Comparison of ENCODE assay signal across 8 mouse cellular contexts in the genomic region with DNA sequence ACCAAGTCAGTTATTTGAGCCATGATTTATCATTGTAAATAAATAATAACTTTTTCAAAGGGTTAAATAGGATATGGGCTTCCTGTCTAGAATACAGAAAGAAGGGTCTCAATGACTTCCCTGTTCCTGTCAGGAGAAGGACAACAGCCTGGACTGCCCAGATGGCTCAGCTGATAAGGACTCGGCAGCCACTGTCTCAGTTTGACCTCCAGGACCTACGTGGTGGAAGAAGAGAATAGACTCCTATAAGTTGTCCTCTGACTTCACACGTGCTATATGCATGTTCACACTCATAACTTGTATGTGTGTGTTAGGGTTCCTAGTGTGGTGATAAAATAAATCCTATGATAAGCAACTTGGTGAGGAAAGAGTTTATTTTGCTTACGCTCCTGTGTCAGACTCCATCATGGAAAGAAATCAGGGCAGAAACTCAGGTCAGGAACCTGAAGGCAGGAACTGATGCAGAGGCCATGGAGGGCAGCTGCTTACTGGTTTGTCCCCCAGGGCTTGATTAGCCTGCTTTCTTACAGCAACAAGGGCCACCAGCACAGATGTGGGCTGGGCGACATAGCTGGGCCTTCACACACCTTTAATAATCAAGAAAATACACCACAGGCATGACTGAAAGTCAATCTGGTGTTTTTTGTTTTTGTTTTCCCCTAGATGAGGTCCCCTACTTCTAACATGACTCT. TPM values are rescaled to one million over a fixed set of nuclear protein-coding genes. Genes with fewer than 3 reads are reported as not detected.
DNase-seq lines count a peak whose midpoint lies in the region; ATAC-seq and TF ChIP-seq lines count a peak whose summit lies in the region.
"Had no signal": no experiment of that assay in that cellular context is flagged by ENCODE, and none has a peak within 500 bp of the region (broad histone marks: within the 10 kb centered on the region; RNA-seq: fewer than 3 reads in every experiment).

No protein-coding gene starts in this region.

- no peak for DNase-seq in kidney, adult 11 months
- no peak for DNase-seq in G1E (ENCODE audit: low spot score)
- DNase-seq in liver, embryonic 14.5 days (ENCODE audit: low read depth in 3 of 3, low spot score in 3 of 3), result no peak
- DNase-seq in urinary bladder, adult 18-20 months (ENCODE audit: low spot score in 2 of 2), result no peak
- DNase-seq in embryo, embryonic 11 days, result no peak
- DNase-seq: thymus, adult 2 months had no signal

- no peaks in the 10 kb centered on the region for H3K27me3 ChIP-seq in kidney, embryonic 16.5 days (ENCODE audit: insufficient read depth, low read length)
- H3K27me3 ChIP-seq in G1E (ENCODE audit: insufficient read depth, low read length), result no peaks in the 10 kb centered on the region
- H3K27me3 ChIP-seq in embryonic facial prominence, embryonic 12.5 days, result no peaks in the 10 kb centered on the region
- no peaks in the 10 kb centered on the region for H3K27me3 ChIP-seq in liver, embryonic 14.5 days (ENCODE audit: control insufficient read depth, insufficient read depth, low read length)

- peak overlapping the region; percentile 54; the same call in 1 of the 2 replicates for H3K27ac ChIP-seq in kidney, embryonic 16.5 days (ENCODE audit: low read length)
- H3K27ac ChIP-seq in embryonic facial prominence, embryonic 12.5 days, result no peak overlapping the region
- no peak overlapping the region for H3K27ac ChIP-seq in liver, embryonic 14.5 days

- ATAC-seq in kidney, embryonic 16.5 days (ENCODE audit: low FRiP score, low TSS enrichment), result no peak
- no peak for ATAC-seq in G1E (ENCODE audit: extremely low read depth, insufficient number of reproducible peaks, low FRiP score, poor library complexity, severe bottlenecking)
- ATAC-seq in embryonic facial prominence, embryonic 12.5 days (ENCODE audit: insufficient number of reproducible peaks, insufficient read depth, low FRiP score, low TSS enrichment), result no peak
- ATAC-seq in liver, embryonic 14.5 days (ENCODE audit: insufficient read depth), result no peak

- no peak for TF ChIP-seq CTCF in G1E (IDR thresholded peaks at IDR 0.05; ENCODE audit: low read depth, low read length)
- TF ChIP-seq CTCF in liver, embryonic 14.5 days (IDR thresholded peaks at IDR 0.05; ENCODE audit: low read depth), result no peak

- no peak for TF ChIP-seq EP300 in liver, embryonic 14.5 days (IDR thresholded peaks at IDR 0.05; ENCODE audit: low read depth)

- no peaks in the 10 kb centered on the region for H3K9me3 ChIP-seq in kidney, embryonic 16.5 days (ENCODE audit: low read length)
- H3K9me3 ChIP-seq in G1E (replicated peaks), result no peaks in the 10 kb centered on the region
- no peaks in the 10 kb centered on the region for H3K9me3 ChIP-seq in embryonic facial prominence, embryonic 12.5 days
- no peaks in the 10 kb centered on the region for H3K9me3 ChIP-seq in liver, embryonic 14.5 days (ENCODE audit: control insufficient read depth, low read length)

- peak overlapping the region; percentile 84; the same call in 1 of the 2 replicates for H3K4me2 ChIP-seq in kidney, embryonic 16.5 days (replicated peaks; ENCODE audit: low read depth, low read length)
- 0 out of 2 replicates have a peak overlapping the region, but pooled peaks have one; percentile 66 for H3K4me2 ChIP-seq in embryonic facial prominence, embryonic 12.5 days (replicated peaks)
- peak overlapping the region; percentile 56 for H3K4me2 ChIP-seq in liver, embryonic 14.5 days (ENCODE audit: low read depth)

- peaks cover 30% of the 10 kb centered on the region for H3K4me1 ChIP-seq in kidney, embryonic 16.5 days (ENCODE audit: insufficient read depth, low read length)
- H3K4me1 ChIP-seq in G1E (ENCODE audit: insufficient read depth, low read depth, low read length), result peaks cover 30% of the 10 kb centered on the region
- H3K4me1 ChIP-seq in embryonic facial prominence, embryonic 12.5 days, result peaks cover 15% of the 10 kb centered on the region
- peaks cover 15 to 17% of the 10 kb centered on the region in 2 experiments for H3K4me1 ChIP-seq in liver, embryonic 14.5 days (replicated peaks; ENCODE audit: control insufficient read depth in 2 of 2, insufficient read depth in 2 of 2, low read length in 1 of 2)

- no peaks in the 10 kb centered on the region for H3K36me3 ChIP-seq in kidney, embryonic 16.5 days (ENCODE audit: insufficient read depth, low read length)
- peaks cover 10% of the 10 kb centered on the region for H3K36me3 ChIP-seq in G1E (replicated peaks)
- H3K36me3 ChIP-seq in embryonic facial prominence, embryonic 12.5 days, result no peaks in the 10 kb centered on the region
- H3K36me3 ChIP-seq in liver, embryonic 14.5 days (replicated peaks; ENCODE audit: control insufficient read depth, insufficient read depth, low read depth), result no peaks in the 10 kb centered on the region

- H3K4me3 ChIP-seq in kidney, embryonic 16.5 days (ENCODE audit: low read length), result no peak overlapping the region
- peak overlapping the region; percentile 15; the same call in 1 of the 2 replicates for H3K4me3 ChIP-seq in G1E (ENCODE audit: low read depth, low read length)
- H3K4me3 ChIP-seq in embryonic facial prominence, embryonic 12.5 days, result no peak overlapping the region
- H3K4me3 ChIP-seq in liver, embryonic 14.5 days (ENCODE audit: insufficient read depth in 1 of 2, low read depth in 2 of 2, low read length in 2 of 2), result no peak overlapping the region; a peak in 1 of 4 replicates

- H3K9ac ChIP-seq in kidney, embryonic 16.5 days (replicated peaks; ENCODE audit: low read length), result no peak overlapping the region
- H3K9ac ChIP-seq in embryonic facial prominence, embryonic 12.5 days, result no peak overlapping the region
- H3K9ac ChIP-seq in liver, embryonic 14.5 days (replicated peaks), result no peak overlapping the region

- WGBS in kidney, embryonic 16.5 days, result 65% methylated on average over 5 of the region's 5 CpGs
- 71% methylated on average over 5 of the region's 5 CpGs for WGBS in embryonic facial prominence, embryonic 12.5 days
- WGBS in liver, embryonic 14.5 days (ENCODE audit: insufficient replicate concordance), result 38% methylated on average over 5 of the region's 5 CpGs

RNA-seq across cellular contexts. Expression of a gene that starts 1.4 kb away (rescaled TPM):
- polyA plus RNA-seq in kidney, embryonic 16.5 days (2015; fragmentation: Nextera tagmentation; extraction: Ambion mirVana), result 31.9 and 34.0 TPM in 2 replicates
- total RNA-seq in G1E (2014; fragmentation: Nextera tagmentation) (55.5 and 59.7 TPM in 2 replicates), G1E (2017) (41.1 and 46.7 TPM in 2 replicates)
- 26.7 and 28.0 TPM in 2 replicates for polyA plus RNA-seq in G1E (2012)
- polyA plus RNA-seq in embryonic facial prominence, embryonic 12.5 days (2016; fragmentation: Nextera tagmentation; extraction: Ambion mirVana), result 31.7 and 33.3 TPM in 2 replicates
- 6.9 and 9.4 TPM in 2 replicates for polyA plus RNA-seq in liver, embryonic 14.5 days (2012; rRNA removed)
- polyA plus RNA-seq in liver, embryonic 14.5 days (2014; fragmentation: Nextera tagmentation; extraction: Ambion mirVana), result 11.6 and 13.5 TPM in 2 replicates
